Mouse (Mus musculus): ENCODE measurements at regions not wholly inside any gene's neighbourhood (a gene's known extent, or its start where the extent isn't known, plus 50 kb on each side); places are given as distances from the start of the nearest gene placed in this dataset.

DNA sequence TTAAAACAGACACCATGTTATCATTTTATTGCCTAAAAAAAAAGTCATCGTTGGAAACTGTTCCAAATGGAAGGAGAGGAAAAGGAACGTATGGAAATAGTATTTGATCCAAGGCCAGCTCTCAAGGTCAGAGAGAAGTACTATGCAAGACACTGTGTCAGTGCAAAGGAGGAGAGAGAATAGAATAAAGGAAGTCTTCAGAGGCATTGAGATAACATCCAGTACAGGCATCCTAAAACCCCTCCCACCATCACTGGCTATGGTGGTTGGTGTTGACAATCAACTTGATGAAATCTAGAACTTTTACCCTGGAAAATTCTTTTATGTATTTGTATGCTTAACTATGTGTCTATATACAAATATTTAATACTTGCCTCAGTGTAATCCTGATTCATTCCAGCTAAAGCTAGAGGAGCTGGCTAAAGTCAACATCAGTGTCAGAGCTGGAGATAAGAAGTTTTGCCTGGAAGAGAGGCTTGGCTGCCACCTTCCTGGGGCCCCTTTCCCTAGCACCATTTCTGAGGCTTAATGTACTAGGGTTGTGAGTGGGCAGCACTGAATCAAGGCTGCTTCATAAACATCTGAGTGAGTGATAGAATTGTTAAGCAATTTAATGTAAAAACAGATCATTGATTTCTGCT, 104.1 kb upstream of the Tmtc1 start:
- intact Hi-C loops (cut with DNase I), result no loop called here

DNA sequence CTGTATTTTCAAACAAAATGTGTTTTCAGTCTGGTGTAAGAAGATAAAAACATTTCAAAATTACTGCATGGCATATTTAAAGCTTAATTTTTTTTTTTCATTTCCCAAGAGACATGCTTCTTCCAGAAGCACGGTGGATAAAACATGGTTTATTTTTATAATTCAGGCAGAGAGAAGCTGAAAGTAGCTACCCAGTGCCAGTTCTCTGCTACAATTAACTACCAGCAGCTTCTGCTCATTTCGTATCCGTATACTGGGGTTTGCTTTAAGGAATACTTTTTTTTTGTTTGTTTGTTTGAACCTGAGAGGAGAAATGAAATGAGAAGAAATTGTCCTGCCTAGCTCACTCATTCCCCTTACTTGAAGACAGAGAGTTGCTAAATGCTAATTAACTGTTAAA, 98.9 kb upstream of the Tmtc1 start:
- intact Hi-C loops (cut with DNase I), result no loop called here

More for the DNA sequence above, 104.1 kb upstream of the Tmtc1 start:
- DNase-seq, result no peak

DNA sequence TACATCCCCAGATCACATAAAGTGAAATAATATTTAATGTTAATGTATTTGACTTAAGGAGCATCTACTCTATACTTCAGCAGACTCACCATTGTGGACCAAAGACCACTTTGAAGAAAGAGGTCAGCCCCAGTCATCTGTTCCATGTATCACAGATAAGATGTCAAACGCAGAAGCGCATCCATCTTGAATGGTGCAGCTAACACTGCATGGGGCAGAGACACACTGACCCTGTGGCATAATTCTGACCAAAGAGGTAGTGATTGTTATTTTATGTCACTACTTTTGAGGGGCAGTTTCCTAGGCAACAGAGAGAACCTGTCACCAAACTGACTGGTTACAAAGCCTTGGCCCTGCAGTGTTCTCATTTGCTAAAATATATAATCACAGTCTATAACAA, 97.8 kb upstream of the Tmtc1 start:
- intact Hi-C loops (cut with DNase I), result no loop called here
- DNase-seq, result no peak

More for the DNA sequence above, 98.9 kb upstream of the Tmtc1 start:
- no peak for DNase-seq

DNA sequence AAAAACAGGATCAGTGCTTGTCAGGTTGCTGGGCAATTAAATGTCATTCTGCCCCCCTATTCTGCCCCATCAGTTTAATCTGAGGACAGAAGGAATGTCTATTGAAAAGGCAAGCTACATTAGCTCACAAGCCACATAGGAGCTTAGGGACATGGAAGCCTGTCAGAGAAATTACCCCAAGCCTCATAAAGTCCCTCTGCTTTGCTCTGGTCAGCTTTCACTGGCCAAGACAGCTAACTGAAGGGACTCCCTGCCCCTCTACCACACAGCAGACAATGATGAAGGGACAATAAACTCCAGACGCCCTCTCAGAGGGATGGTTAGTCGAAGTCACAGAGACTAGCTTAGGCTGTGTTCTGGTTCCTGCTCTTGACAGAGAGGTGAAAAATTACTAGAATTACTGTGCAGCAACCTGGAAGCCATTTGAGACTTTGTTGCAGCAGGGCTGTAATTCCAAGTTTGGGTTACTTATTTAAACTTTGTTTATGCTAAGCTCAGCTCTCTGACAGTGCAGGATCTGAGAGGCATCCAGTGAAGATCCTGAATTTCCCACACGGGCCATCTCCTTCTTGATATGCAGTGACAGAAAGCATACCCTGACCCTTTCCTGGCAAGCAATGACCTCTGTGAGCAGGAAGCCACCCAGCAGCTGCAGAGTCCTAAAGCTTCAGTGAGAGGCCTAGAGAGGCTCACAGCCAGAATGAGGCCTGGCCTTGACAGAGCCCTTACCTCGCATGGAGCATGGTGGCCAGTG, 95.2 kb upstream of the Tmtc1 start:
- DNase-seq, result no peak
- intact Hi-C loops (cut with DNase I), result no loop called here

DNA sequence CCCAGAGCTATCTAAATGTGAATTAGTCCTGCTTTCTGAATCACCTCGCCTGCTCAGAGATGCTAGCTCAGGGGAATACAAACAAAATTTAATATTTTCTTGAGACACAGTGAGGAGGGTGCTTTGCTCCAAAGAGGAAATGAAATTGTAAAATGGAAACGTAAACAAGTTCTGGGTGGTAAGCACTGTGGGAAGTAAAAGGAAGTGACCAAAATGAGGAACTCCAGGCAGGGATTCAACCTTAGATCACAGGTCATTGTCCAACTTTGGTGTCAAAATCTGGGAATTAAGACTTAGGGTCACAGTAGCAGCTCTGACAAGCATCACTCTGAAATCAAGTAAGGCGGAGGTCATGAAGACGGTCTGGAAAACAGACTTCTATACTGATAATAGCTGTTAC, 90.2 kb upstream of the Tmtc1 start:
- no peak for DNase-seq

DNA sequence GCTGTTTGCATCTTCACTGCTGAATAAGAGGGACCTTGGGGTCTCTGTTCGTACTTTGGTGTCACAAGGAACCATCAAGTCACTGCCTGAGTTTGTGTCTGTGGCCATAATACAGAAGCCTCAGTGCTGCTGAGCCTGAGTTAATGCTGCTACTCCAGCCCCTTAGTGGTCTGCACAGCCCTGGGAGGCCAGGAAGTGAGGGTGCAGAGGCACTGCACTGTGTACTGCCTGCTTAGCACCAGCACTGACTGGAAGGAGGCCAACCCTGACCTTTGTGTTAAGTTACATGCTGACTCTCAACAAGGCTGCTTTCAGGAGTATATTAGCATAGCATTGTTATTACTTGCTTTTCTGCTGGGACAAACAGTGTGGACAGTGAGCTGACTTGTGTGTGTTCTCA, 86.9 kb upstream of the Tmtc1 start:
- intact Hi-C loops (cut with DNase I), result no loop called here
- no peak for DNase-seq

More for the DNA sequence above, 90.2 kb upstream of the Tmtc1 start:
- intact Hi-C loops (cut with DNase I), result no loop called here

DNA sequence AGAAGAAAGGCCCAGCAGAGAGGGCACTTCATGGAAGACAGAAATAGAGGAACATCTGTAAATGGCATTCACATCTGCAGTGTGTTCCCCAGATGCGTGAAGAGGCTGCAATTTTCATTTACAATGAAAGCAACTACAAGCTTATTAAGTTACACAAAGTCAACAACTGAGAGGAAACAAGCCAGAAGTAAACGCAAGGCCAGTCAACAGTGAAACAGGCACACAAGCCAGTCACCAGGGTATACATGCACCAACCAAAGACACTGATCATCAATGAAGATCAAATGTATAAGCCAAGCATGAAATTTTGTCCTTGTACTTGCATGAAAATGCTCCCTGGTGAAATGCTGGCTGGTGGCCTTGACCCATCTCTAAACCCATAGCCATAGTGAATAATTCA, 84.4 kb upstream of the Tmtc1 start:
- no peak for DNase-seq
- intact Hi-C loops (cut with DNase I), result no loop called here

DNA sequence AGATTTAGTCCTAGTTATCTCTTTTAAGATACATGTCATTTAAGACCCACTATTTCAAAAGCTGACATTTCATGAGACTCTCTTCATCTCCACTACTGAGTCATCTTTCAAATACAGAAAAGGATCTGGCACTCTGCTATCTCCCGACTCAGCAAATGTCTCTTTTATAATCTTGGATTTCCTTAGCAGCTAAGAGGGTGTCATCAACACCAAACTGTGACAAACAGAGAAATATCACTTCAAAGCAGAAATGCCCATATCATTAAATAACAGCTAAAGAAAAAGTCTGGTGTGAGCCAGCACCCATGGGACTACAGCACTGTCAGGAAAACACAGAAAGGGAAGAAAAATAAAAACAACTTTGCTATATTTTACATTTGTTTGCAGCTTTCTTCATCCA, 78.7 kb upstream of the Tmtc1 start:
- no peak for DNase-seq
- intact Hi-C loops (cut with DNase I), result no loop called here

DNA sequence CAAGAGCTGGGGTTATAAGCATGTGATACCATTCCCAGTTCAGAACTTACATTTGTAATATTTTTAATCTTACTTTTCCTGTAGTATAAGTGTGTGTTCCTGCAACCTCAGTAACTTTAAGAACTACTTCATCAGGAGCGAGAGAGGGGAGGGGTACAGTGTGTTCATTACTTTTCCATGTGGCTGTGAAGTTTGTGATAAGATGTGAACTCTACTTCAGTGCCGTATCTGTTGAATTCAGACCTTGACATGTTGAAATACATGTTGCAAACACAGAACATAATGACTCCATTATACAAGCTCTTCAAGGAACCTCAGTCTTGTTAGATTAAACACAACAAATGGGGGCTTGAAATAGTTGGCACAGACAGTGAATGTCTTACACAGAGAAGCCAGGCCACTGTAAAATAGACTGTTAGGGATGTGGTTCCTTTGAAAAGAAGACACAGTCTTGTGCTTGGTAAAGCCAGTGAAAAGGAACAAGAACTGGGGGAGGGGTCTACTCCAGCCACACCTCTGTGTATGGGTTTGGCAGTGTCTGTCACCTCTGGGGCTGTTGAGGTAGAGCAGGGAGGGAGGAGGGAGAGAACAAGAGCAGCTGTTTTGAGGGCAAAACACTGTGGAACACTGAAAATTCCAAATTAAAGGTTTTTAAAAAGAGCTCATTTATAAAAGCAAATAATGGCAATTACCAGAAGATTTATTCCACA, 73.5 kb upstream of the Tmtc1 start:
- DNase-seq, result no peak
- intact Hi-C loops (cut with DNase I), result no loop called here

DNA sequence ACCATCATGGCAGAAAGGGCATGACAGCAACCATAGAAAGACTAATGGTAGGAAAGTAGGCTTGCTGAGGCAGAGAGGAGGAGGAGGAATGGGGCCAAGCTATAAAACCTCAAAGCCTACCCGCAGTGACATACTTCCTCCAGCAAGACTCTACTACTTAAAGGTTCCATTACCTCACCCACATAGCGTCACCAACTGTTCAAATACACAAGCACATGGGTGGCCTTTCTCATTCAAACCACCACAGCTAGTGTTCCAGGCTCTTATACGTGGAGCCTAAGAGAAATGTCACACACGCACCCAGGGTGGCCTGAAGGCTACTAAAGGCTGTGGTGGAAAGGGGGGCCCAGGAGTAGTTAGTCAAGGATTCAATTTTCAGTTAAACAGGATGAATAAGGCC, 72.5 kb upstream of the Tmtc1 start:
- intact Hi-C loops (cut with DNase I), result no loop called here
- DNase-seq, result no peak

DNA sequence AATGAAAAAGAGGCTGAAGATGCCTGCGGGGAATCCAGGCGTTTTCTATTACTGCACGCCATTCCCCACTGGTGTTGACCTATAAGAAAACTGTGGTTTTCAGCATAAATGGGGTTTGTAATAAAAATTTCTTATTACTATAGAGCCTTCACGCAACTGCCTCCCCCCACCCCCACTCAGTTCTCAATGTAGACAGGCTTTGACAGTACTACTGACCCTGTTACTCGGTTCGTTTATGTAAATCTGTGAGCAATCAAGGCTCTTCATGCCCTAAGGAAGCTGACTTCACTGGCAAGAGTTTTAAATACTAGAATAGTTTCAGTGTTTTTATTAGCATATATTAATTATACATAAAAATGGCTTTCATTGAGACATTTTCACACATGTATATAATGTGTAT, 70.9 kb upstream of the Tmtc1 start:
- no peak for DNase-seq
- intact Hi-C loops (cut with DNase I), result no loop called here

DNA sequence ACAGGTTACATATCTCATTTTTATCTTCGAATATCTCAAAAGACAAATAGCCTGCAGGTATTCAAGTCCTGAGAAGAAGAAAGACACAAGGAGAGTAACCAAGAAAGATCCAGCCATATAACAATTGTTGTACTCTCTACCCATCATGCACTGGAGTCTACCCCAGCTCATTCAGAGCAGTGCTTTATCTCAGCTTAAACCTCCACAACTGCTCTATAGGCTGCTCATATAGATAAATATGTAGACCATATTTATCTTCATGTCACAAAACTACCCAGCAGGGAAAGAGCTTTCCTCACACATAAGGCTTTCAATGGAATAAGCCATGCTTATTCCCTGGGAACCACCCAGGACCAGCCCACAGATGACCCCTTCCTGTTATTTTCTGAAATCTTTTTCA, 70.5 kb upstream of the Tmtc1 start:
- no peak for DNase-seq
- intact Hi-C loops (cut with DNase I), result no loop called here

DNA sequence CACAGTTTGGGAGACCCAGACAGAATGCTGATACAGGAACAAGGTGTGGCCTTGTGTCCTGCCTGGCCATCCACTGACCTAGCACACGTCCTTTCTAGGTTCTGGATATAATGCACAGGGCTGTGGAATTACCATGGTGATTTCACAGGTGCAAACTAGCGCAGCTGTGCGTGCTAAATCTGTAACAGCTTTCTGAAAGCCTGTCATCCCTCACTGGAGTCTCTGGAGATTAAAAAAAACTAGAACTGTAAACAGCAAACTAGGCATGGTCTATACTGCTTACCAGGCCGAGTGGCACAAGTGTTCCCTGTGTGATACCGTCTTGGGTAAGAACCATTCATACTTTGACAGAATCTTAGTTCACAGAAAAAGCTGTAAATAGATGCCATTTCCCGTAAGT, 69.9 kb upstream of the Tmtc1 start:
- DNase-seq, result no peak
- intact Hi-C loops (cut with DNase I), result no loop called here

DNA sequence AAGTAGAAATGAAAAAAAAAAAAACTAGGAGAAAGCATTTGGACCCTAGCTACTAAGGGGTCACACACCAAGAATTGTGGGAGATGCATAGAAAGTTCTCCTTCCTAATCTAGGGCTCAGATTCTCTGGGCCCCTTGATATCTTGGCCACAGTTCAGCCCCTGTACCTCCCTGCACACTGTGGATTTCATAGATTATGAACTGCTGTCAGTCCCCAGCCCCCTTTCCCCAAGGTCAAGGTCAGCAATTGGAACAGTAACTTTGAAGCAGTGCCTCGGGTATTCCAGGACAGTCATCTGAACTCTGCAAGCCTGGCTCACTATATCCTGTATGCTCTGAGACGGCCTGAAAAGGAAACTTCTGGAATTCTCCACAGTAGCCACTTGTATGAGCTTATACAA, 68.9 kb upstream of the Tmtc1 start:
- DNase-seq, result no peak
- intact Hi-C loops (cut with DNase I), result no loop called here

DNA sequence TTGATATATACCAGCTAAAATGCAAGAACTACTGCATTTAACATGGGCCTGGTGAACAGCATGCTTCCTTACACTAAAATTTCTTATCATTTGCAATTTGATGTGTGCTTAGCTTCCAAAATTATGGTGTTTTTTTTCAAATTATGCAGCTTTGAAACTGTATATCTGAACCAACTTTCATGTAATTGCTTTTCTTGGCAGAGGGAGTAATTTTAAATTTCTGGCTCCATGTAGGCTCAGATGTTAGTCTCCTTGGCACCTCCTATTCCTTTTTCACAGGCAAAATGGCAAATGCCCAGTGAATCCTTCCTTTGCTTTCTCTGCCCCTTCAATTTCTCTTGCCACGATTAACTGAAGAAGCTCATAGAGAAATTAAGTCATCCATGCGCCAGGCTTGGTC, 61.1 kb upstream of the Tmtc1 start:
- intact Hi-C loops (cut with DNase I), result no loop called here
- DNase-seq, result no peak

DNA sequence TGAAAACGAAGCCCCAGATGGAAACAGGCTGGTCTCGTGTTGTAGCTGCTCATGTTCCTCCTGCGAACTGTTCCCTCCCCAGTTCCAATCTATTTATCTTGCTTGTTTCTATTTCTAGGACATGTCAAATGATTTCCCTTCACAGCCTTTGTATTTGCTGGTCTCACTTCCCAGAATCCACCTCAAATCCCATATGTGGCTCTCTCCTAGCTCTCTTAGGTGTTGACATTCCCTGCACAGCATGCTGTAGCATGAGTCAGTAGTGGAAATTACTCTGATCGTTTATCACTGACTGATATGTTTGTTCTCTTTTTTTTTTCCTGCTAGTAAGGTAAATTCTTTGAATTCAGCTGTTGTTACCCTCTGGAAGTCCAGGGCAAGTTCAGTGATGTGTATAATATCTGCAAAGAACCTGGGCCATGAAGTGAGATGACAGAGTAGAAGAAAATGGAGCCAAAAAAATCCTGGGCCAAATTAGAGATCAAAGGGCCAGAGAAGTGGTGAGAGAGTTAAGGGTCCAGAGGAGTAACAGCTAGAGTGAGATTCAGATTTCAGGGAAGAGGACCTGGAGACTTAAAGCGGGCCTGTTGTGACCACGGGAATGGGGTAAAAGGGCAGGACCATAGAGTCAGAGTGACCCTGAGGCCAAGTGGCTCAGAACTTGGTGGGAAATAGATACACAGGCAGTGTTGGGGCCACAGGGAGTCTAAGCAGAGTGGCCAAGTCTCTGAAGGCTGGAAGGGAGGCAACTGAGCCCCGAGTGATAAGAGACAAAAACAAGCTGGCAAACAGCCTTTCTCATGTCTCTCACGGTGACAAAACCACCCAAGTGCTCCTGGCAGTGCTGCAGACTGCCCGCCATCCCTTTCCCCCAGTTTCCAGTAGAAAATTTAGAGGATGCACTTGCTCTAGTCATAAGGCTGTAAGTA, 56.3 kb upstream of the Tmtc1 start:
- no peak for DNase-seq
- intact Hi-C loops (cut with DNase I), result no loop called here
